Mouse (Mus musculus) retina, postnatal 7 days (tissue): ENCODE data around the gene Naa80.
A peak's percentile ranks its signal among the peaks of the same experiment; 100 is the strongest.
"Not testable (repeated sequence)": the region's sequence is repeated elsewhere in the genome, so short reads cannot be mapped to it uniquely, and the experiment has no call there.

Experiments
- DNase-seq: peaks from one replicate; pipeline ENCODE4 v3.0.0-alpha.2; 2012; ENCODE audit warnings: low read depth, low spot score

Gene Naa80

GRCm38 (mm10) chr9:107573774-107574173, 4.9 kb upstream of the Naa80 start:
- DNase-seq = not testable (repeated sequence)

GRCm38 (mm10) chr9:107575579-107576356, 2.9 kb upstream of the Naa80 start:
- DNase-seq = no peak

- DNase-seq = no peak
These were observed 2.2 kb upstream of the Naa80 start, which contains the start of gene Hyal1 for GRCm38 (mm10) chr9:107576357-107577107. TSS of gene Hyal1 (plus strand) at chr9:107576927.

- DNase-seq = no peak
These were observed 816 bp upstream of the Naa80 start for GRCm38 (mm10) chr9:107577871-107578270.

GRCm38 (mm10) chr9:107579023-107579900, 575 bp downstream of the Naa80 start:
- DNase-seq = no peak

- no peak for DNase-seq
These were observed 2.0 kb downstream of the Naa80 start, which contains the start of gene Hyal3 for GRCm38 (mm10) chr9:107580501-107581317. TSS of gene Hyal3 (plus strand) at chr9:107580818.

- DNase-seq = no peak
These were observed 2.9 kb downstream of the Naa80 start for GRCm38 (mm10) chr9:107581584-107581983.

- no peak for DNase-seq
These were observed 3.9 kb downstream of the Naa80 start for GRCm38 (mm10) chr9:107582509-107583062.

GRCm38 (mm10) chr9:107583174-107583573, 4.5 kb downstream of the Naa80 start:
- DNase-seq = no peak

GRCm38 (mm10) chr9:107586504-107586903, 7.8 kb downstream of the Naa80 start:
- DNase-seq = no peak

GRCm38 (mm10) chr9:107586974-107587832, 8.5 kb downstream of the Naa80 start, which contains the start of gene Ifrd2:
TSS of gene Ifrd2 (plus strand) at chr9:107587642.
- peak; percentile 95 for DNase-seq

- DNase-seq = no peak
These were observed 9.3 kb downstream of the Naa80 start for GRCm38 (mm10) chr9:107587833-107588639.

GRCm38 (mm10) chr9:107590058-107590772, 11.5 kb downstream of the Naa80 start:
- no peak for DNase-seq

GRCm38 (mm10) chr9:107590773-107591060, 12.0 kb downstream of the Naa80 start:
- no peak for DNase-seq

- DNase-seq = no peak
These were observed 14.7 kb downstream of the Naa80 start for GRCm38 (mm10) chr9:107593101-107593976.

- no peak for DNase-seq
These were observed 15.8 kb downstream of the Naa80 start for GRCm38 (mm10) chr9:107594281-107595062.
